Mouse (Mus musculus) intestine, postnatal 0 days (tissue): Measurements from ENCODE around the gene Ssbp4. TPM values are rescaled to one million over a fixed set of nuclear protein-coding genes. Genes with fewer than 3 reads are reported as not detected.
"Not testable (repeated sequence)": the region's sequence is repeated elsewhere in the genome, so short reads cannot be mapped to it uniquely, and the experiment has no call there.

Source experiments
- ATAC-seq: fragments of 200-750 bp; cut with Nextera tagmentation; 2 replicates; pipeline ENCODE4 v1.8.0; 2017; ENCODE audit warnings: mild to moderate bottlenecking, moderate TSS enrichment, moderate library complexity
- H3K27ac ChIP-seq: fragments of 300-500 bp; sonication (generic); 2 replicates; pipeline ENCODE4 v1.5.1; 2014; ENCODE audit warnings: mild to moderate bottlenecking, low read depth, low read length, moderate library complexity
- H3K27me3 ChIP-seq: fragments of 300-500 bp; sonication (generic); replicated peaks from 2 replicates; pipeline ENCODE4 v1.6.1; 2014; ENCODE audit warnings: low read length, mixed read lengths; ENCODE audit not compliant: control insufficient read depth, insufficient read depth
- H3K36me3 ChIP-seq: fragments of 300-500 bp; sonication (generic); 2 replicates; pipeline ENCODE4 v1.6.1; 2014; ENCODE audit warnings: mild to moderate bottlenecking, moderate library complexity; ENCODE audit not compliant: control insufficient read depth, insufficient read depth
- H3K4me1 ChIP-seq: fragments of 300-500 bp; sonication (generic); replicated peaks from 2 replicates; pipeline ENCODE4 v1.6.1; 2014; ENCODE audit warnings: antibody characterized with exemption, low read length, mixed read lengths; ENCODE audit not compliant: control insufficient read depth, insufficient read depth
- H3K4me2 ChIP-seq: fragments of 300-500 bp; sonication (generic); replicated peaks from 2 replicates; pipeline ENCODE4 v1.6.1; 2014; ENCODE audit warnings: low read depth, mild to moderate bottlenecking, moderate library complexity
- H3K4me3 ChIP-seq: fragments of 300-500 bp; sonication (generic); 2 replicates; pipeline ENCODE4 v1.5.1; 2014; ENCODE audit warnings: low read depth, low read length
- H3K9ac ChIP-seq: fragments of 300-500 bp; sonication (generic); 2 replicates; pipeline ENCODE4 v1.6.1; 2014; ENCODE audit warnings: mild to moderate bottlenecking, low read depth, low read length
- H3K9me3 ChIP-seq: fragments of 300-500 bp; sonication (generic); 2 replicates; pipeline ENCODE4 v1.6.1; 2016; ENCODE audit warnings: mixed run types; ENCODE audit not compliant: control insufficient read depth
- CTCF ChIP-seq: sonication (generic); IDR thresholded peaks from 2 replicates; pipeline ENCODE4 v1.5.1; 2016; ENCODE audit warnings: low read depth, mild to moderate bottlenecking, control low read depth, antibody characterized with exemption, moderate library complexity
- WGBS: fragments of 180-500 bp; shearing (Covaris S2); extraction: QIAGEN DNeasy Blood & Tissue Kit; methylation state at CpG from one replicate; pipeline ENCODE4 v1.1.7; 2014; 5-methylcytosine and 5-hydroxymethylcytosine counted together
- polyA plus RNA-seq: library from polyadenylated mRNA; unstranded; fragments of >200 nt; fragmentation: Nextera tagmentation; extraction: Ambion mirVana; gene quantifications from 2 replicates; pipeline ENCODE4 v1.2.1, GENCODE M21; 2015

The Ssbp4 gene
- polyA plus RNA-seq, 1 experiment from 2014 or later, result 65.3 TPM

DNA sequence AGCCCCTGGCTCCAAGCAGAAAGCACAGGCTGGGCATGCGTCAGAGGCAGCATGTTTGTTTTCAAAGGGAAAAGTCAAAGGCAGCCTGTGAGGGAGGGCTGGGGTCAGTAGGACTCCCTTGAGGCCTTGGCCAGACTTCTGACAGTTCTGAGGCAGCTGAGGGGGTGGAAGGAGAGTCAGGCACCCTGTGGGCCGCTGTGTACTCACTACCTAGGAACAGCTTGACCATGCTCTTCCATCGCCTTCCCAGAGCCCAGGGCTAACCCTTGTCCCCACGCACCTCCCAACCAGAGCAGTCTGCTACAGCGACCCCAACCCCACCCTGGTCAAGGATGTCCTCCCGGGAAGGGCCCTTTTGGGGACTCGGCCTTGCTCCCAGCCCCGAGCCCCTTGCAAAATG, 15.5 kb downstream of the Ssbp4 start:
- ATAC-seq, result no peak
- Histone ChIP-seq H3K27ac (no peak overlapping the region), H3K36me3 (peaks cover 45% of the 10 kb centered on the region; the same call in 1 of the 2 replicates), H3K9ac (no peak overlapping the region; the same call in 1 of the 2 replicates), H3K4me1 (peaks cover 11% of the 10 kb centered on the region; the same call in 1 of the 2 replicates), H3K4me2 (peak overlapping the region; percentile 73; the same call in 1 of the 2 replicates), H3K9me3 (no peaks in the 10 kb centered on the region), H3K4me3 (no peak overlapping the region), H3K27me3 (no peaks in the 10 kb centered on the region)
- TF ChIP-seq CTCF, result no peak
- 66% methylated on average over 8 of the region's 8 CpGs for WGBS

DNA sequence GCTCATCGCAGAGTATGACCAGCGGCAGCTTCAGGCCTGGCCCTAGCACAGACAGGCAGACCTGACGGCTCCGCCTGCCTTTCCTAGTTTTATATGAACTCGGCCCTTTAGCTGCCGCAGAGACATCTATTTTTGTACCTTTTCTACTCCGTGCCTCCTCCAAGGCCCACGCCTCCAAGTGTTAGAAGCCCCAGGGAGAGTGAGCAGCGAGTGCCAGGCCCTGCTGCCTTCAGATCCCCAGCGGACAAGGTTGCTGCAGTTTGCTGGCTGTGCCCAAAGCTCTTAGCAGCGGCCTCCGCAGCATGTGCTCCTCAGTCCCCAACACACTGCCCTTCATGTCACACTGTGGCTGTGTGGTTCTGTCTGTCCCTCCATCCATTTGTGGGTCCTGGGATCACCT, 17.1 kb downstream of the Ssbp4 start:
- Histone ChIP-seq H3K9me3 (no peaks in the 10 kb centered on the region), H3K9ac (no peak overlapping the region), H3K4me2 (no peak overlapping the region), H3K27me3 (no peaks in the 10 kb centered on the region), H3K36me3 (peaks cover 52% of the 10 kb centered on the region), H3K27ac (no peak overlapping the region), H3K4me1 (peaks cover 11% of the 10 kb centered on the region; the same call in 1 of the 2 replicates), H3K4me3 (no peak overlapping the region)
- 89% methylated on average over 12 of the region's 12 CpGs for WGBS
- ATAC-seq, result no peak
- TF ChIP-seq CTCF, result no peak

- not testable (repeated sequence) for H3K4me1 ChIP-seq, H3K9ac ChIP-seq, H3K27me3 ChIP-seq, H3K9me3 ChIP-seq, H3K27ac ChIP-seq, H3K4me3 ChIP-seq, ATAC-seq, H3K4me2 ChIP-seq
- WGBS, result 86% methylated on average over 4 of the region's 4 CpGs
- H3K36me3 ChIP-seq, result peaks cover 78% of the 10 kb centered on the region
These were observed 20.7 kb downstream of the Ssbp4 start for GRCm38 (mm10) chr8:70587955-70588354.

GRCm38 (mm10) chr8:70585258-70585652, 23.4 kb downstream of the Ssbp4 start:
- Histone ChIP-seq H3K4me3 (no peak overlapping the region), H3K9me3 (no peaks in the 10 kb centered on the region), H3K4me1 (no peaks in the 10 kb centered on the region), H3K36me3 (peaks cover 85% of the 10 kb centered on the region), H3K27ac (no peak overlapping the region; the same call in 1 of the 2 replicates), H3K9ac (no peak overlapping the region), H3K4me2 (no peak overlapping the region), H3K27me3 (no peaks in the 10 kb centered on the region)
- WGBS, result 40% methylated on average over 7 of the region's 7 CpGs
- peak; percentile 62 for ATAC-seq
- peak; percentile 86 for TF ChIP-seq CTCF

DNA sequence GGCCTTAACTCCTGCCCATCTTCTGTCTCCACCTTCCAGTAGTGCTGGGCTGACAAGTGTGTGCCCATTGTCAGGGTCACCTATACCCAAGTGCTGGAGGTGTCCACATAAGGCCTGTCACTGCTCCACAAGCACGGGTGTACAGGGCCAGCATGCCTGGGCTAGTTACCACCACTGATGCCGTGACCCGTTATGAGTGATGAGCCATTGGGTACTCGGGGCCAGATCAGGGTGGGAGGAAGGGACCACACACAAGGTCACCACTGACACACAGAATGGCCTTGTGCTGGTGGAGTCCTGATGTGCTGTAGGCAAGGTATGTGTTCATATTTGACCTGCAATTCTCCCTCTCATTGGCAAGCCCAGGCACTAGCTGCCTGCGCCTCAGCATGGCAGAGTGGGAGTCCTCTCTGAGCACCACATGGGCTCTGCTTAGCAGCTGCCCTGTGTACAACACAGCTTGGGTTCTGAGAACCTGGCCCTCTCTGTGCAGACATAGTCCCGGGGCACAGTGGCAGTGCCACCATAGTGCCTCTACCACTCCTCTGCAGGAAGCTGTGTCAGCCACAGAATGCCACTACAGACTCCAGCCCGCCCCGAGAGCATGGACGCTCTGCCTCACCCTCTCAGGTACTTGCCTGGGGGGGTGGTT, 23.9 kb downstream of the Ssbp4 start:
- Histone ChIP-seq H3K27ac (no peak overlapping the region; the same call in 1 of the 2 replicates), H3K9ac (no peak overlapping the region), H3K4me3 (no peak overlapping the region), H3K9me3 (no peaks in the 10 kb centered on the region), H3K4me1 (no peaks in the 10 kb centered on the region), H3K27me3 (no peaks in the 10 kb centered on the region), H3K4me2 (no peak overlapping the region), H3K36me3 (peaks cover 84% of the 10 kb centered on the region)
- no peak for ATAC-seq
- WGBS, result 91% methylated on average over 9 of the region's 9 CpGs
- TF ChIP-seq CTCF, result no peak

GRCm38 (mm10) chr8:70583476-70584387, 24.9 kb downstream of the Ssbp4 start:
- Histone ChIP-seq H3K4me2 (no peak overlapping the region), H3K36me3 (peaks cover 81% of the 10 kb centered on the region), H3K4me1 (no peaks in the 10 kb centered on the region), H3K27me3 (no peaks in the 10 kb centered on the region), H3K9ac (no peak overlapping the region), H3K4me3 (no peak overlapping the region), H3K27ac (no peak overlapping the region), H3K9me3 (no peaks in the 10 kb centered on the region)
- ATAC-seq, result no peak
- TF ChIP-seq CTCF, result no peak
- 90% methylated on average over 18 of the region's 18 CpGs for WGBS
